Mouse (Mus musculus): Measurements from ENCODE around the gene Ecel1.

- TF ChIP-seq CTCF (IDR thresholded peaks at IDR 0.05; ENCODE audit: low read depth, low read length) (no peak), POLR2A (IDR thresholded peaks at IDR 0.05; ENCODE audit: extremely low read depth, insufficient read depth, low read length) (no peak)
Observed at GRCm38 (mm10) chr1:87141550-87141949, 14.8 kb downstream of the Ecel1 start.

Data from liver, adult 2 months (tissue).